Mouse (Mus musculus) lung, postnatal 0 days (tissue): Measurements from ENCODE around the gene Pllp. TPM values are rescaled to one million over a fixed set of nuclear protein-coding genes. Genes with fewer than 3 reads are reported as not detected.

Source experiments
- ATAC-seq: fragments of 200-750 bp; cut with Nextera tagmentation; 2 replicates; pipeline ENCODE4 v1.8.0; 2017; ENCODE audit warnings: moderate library complexity
- DNase-seq: peaks from one replicate; pipeline ENCODE4 v3.0.0-alpha.2; 2016; ENCODE audit warnings: low spot score
- H3K27ac ChIP-seq: fragments of 300-500 bp; sonication (generic); 2 replicates; pipeline ENCODE4 v1.5.1; 2014; ENCODE audit warnings: antibody characterized with exemption, mild to moderate bottlenecking, low read length, mixed read lengths
- H3K27me3 ChIP-seq: fragments of 300-500 bp; sonication (generic); replicated peaks from 2 replicates; pipeline ENCODE4 v1.6.1; 2014; ENCODE audit warnings: low read length, mixed read lengths; ENCODE audit not compliant: insufficient read depth
- H3K36me3 ChIP-seq: fragments of 300-500 bp; sonication (generic); 2 replicates; pipeline ENCODE4 v1.6.1; 2014; ENCODE audit warnings: low read length, mixed read lengths; ENCODE audit not compliant: insufficient read depth
- H3K4me1 ChIP-seq: fragments of 300-500 bp; sonication (generic); 2 replicates; pipeline ENCODE4 v1.6.1; 2014; ENCODE audit warnings: antibody characterized with exemption, low read depth, low read length, mixed read lengths; ENCODE audit not compliant: insufficient read depth
- H3K4me2 ChIP-seq: fragments of 300-500 bp; sonication (generic); replicated peaks from 2 replicates; pipeline ENCODE4 v1.6.1; 2014; ENCODE audit warnings: low read depth, mild to moderate bottlenecking, low read length, moderate library complexity, mixed read lengths
- H3K4me3 ChIP-seq: fragments of 300-500 bp; sonication (generic); 2 replicates; pipeline ENCODE4 v1.5.1; 2014; ENCODE audit warnings: low read depth, low read length
- H3K9ac ChIP-seq: fragments of 300-500 bp; sonication (generic); replicated peaks from 2 replicates; pipeline ENCODE4 v1.6.1; 2014; ENCODE audit warnings: low read depth, mild to moderate bottlenecking
- H3K9me3 ChIP-seq: fragments of 300-500 bp; sonication (generic); 2 replicates; pipeline ENCODE4 v1.6.1; 2016; ENCODE audit warnings: low read length, mixed read lengths
- CTCF ChIP-seq: IDR thresholded peaks from 2 replicates; pipeline ENCODE4 v1.5.1; 2016; ENCODE audit warnings: antibody characterized with exemption, mild to moderate bottlenecking
- EP300 ChIP-seq: IDR thresholded peaks from 2 replicates; pipeline ENCODE4 v1.6.1; 2016; ENCODE audit warnings: antibody characterized with exemption, mild to moderate bottlenecking, control low read depth
- WGBS: fragments of 180-500 bp; shearing (Covaris S2); extraction: QIAGEN DNeasy Blood & Tissue Kit; methylation state at CpG from one replicate; pipeline ENCODE4 v1.1.7; 2014; 5-methylcytosine and 5-hydroxymethylcytosine counted together
- polyA plus RNA-seq: library from polyadenylated mRNA; unstranded; fragments of >200 nt; fragmentation: Nextera tagmentation; extraction: Ambion mirVana; gene quantifications from 2 replicates; pipeline ENCODE4 v1.2.1, GENCODE M21; 2015

Pllp gene
- 22.8 and 29.1 TPM in 2 replicates for polyA plus RNA-seq

DNA sequence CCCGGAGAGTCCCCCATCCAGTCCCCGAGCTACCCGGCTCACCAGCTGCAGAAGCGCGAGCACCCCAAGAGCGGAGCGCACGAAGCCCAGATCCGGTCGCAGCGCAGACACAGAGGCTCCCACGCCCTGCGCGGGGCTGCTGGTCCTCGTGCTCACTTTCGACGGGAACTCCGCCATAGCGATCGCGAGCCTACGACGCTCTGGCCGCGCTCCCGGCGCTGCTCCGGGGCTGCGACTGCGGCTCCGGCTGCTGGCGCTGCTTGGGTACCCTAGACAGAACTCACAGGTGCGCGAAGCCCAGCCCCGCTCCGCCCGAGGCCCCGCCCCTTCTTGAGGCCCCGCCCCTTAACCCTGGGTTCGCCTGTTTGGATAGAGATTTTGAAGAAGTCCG lies at the start of gene Pllp:
Gene Pllp, minus strand, starts transcription at position 285 of the 391 bp plus-strand sequence.
- TF ChIP-seq EP300 (no peak), CTCF (no peak)
- peaks cover 25% of the 10 kb centered on the region; the same call in 1 of the 2 replicates for H3K27me3 ChIP-seq
- peaks cover 10% of the 10 kb centered on the region for H3K4me1 ChIP-seq
- DNase-seq, result peak; percentile 56
- under 1% methylated on average over 35 of the region's 41 CpGs for WGBS
- ATAC-seq, result peak; percentile 70
- H3K4me2 ChIP-seq, result peak within 1 kb of the TSS; percentile 54
- no peak within 1 kb of the TSS for H3K27ac ChIP-seq
- no peaks in the 10 kb centered on the region for H3K36me3 ChIP-seq
- H3K9me3 ChIP-seq, result no peaks in the 10 kb centered on the region
- H3K4me3 ChIP-seq, result peak within 1 kb of the TSS; percentile 33
- H3K9ac ChIP-seq, result no peak within 1 kb of the TSS

DNA sequence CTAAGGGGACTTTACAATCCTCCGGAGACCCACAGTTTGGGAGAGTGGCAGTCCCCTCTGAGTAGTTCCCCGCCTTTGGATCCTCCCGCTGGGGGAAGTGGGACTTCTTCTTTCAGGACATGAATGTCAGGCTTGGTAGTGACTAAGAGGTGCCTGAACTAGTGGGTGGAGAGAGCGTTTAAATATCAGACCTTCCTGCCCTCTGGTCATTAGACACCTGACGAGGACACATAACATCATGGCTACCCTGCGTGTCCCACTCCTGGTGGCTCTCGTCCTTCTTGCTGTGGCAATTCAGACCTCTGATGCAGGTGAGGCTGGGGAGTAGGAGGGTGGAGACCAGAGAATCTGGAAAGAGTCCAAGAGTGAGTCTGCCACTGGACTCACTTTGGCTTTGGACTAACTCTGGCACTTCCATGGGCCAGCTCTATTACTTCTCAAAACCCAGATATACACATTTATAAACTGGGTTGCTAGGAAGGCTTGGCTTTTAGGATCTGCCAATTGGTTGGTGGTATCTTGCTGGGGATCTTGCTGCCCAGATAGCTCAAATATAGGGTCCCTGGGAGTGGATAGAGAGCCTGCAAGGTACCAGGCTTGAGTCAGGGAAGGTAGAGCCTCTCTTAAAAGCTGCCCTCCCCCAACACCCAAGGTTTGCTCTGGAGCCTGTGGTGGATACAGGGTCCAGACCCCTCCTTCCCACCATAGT lies 49.6 kb upstream of the Pllp start, which contains the start of gene Ccl22:
Gene Ccl22, plus strand, starts transcription at position 115 of the 709 bp plus-strand sequence.
- TF ChIP-seq CTCF, result no peak
- no peak for TF ChIP-seq EP300
- Histone ChIP-seq H3K9ac (no peak within 1 kb of the TSS), H3K36me3 (no peaks in the 10 kb centered on the region), H3K27me3 (no peaks in the 10 kb centered on the region), H3K4me2 (no peak within 1 kb of the TSS), H3K27ac (no peak within 1 kb of the TSS), H3K4me1 (no peaks in the 10 kb centered on the region), H3K4me3 (no peak within 1 kb of the TSS), H3K9me3 (no peaks in the 10 kb centered on the region)
- ATAC-seq (no peak), DNase-seq (no peak)
- 86% methylated on average over 7 of the region's 7 CpGs for WGBS

- Histone ChIP-seq H3K27ac (no peak overlapping the region), H3K4me2 (no peak overlapping the region), H3K4me1 (no peaks in the 10 kb centered on the region), H3K27me3 (no peaks in the 10 kb centered on the region), H3K9ac (no peak overlapping the region), H3K4me3 (no peak overlapping the region), H3K9me3 (no peaks in the 10 kb centered on the region), H3K36me3 (no peaks in the 10 kb centered on the region)
- ATAC-seq, result no peak
- no peak for DNase-seq
- TF ChIP-seq EP300 (no peak), CTCF (no peak)
- WGBS, result 72% methylated on average over 9 of the region's 9 CpGs
Measured at GRCm38 (mm10) chr8:94744972-94745371, 48.9 kb upstream of the Pllp start.

GRCm38 (mm10) chr8:94744484-94744883 lies 48.4 kb upstream of the Pllp start:
- TF ChIP-seq EP300 (no peak), CTCF (no peak)
- H3K4me2 ChIP-seq, result no peak overlapping the region
- H3K27ac ChIP-seq, result no peak overlapping the region
- WGBS, result 78% methylated on average over 5 of the region's 5 CpGs
- no peak overlapping the region for H3K9ac ChIP-seq
- no peaks in the 10 kb centered on the region for H3K4me1 ChIP-seq
- no peaks in the 10 kb centered on the region for H3K27me3 ChIP-seq
- no peak overlapping the region for H3K4me3 ChIP-seq
- ATAC-seq (no peak), DNase-seq (no peak)
- H3K9me3 ChIP-seq, result no peaks in the 10 kb centered on the region
- H3K36me3 ChIP-seq, result no peaks in the 10 kb centered on the region

- no peak for ATAC-seq
- H3K27me3 ChIP-seq, result no peaks in the 10 kb centered on the region
- 90% methylated on average over 4 of the region's 4 CpGs for WGBS
- no peak overlapping the region for H3K27ac ChIP-seq
- H3K9me3 ChIP-seq, result no peaks in the 10 kb centered on the region
- no peaks in the 10 kb centered on the region for H3K36me3 ChIP-seq
- TF ChIP-seq EP300 (no peak), CTCF (no peak)
- H3K4me3 ChIP-seq, result no peak overlapping the region
- no peaks in the 10 kb centered on the region for H3K4me1 ChIP-seq
- no peak for DNase-seq
- H3K9ac ChIP-seq, result no peak overlapping the region
- no peak overlapping the region for H3K4me2 ChIP-seq
Measured at GRCm38 (mm10) chr8:94741726-94742125, 45.6 kb upstream of the Pllp start.

GRCm38 (mm10) chr8:94740591-94740990 lies 44.5 kb upstream of the Pllp start:
- TF ChIP-seq CTCF (peak; percentile 3; the same call in 1 of the 2 replicates), EP300 (no peak)
- DNase-seq, result no peak
- no peak overlapping the region for H3K4me3 ChIP-seq
- 88% methylated on average over 3 of the region's 3 CpGs for WGBS
- no peak overlapping the region for H3K27ac ChIP-seq
- no peaks in the 10 kb centered on the region for H3K27me3 ChIP-seq
- no peaks in the 10 kb centered on the region for H3K4me1 ChIP-seq
- no peak overlapping the region for H3K9ac ChIP-seq
- no peaks in the 10 kb centered on the region for H3K9me3 ChIP-seq
- H3K36me3 ChIP-seq, result no peaks in the 10 kb centered on the region
- no peak overlapping the region for H3K4me2 ChIP-seq
- no peak for ATAC-seq
